Mouse (Mus musculus): ENCODE results near the gene Ccdc92b.

Gene Ccdc92b

GRCm38 (mm10) chr11:74668971-74669370 is 49.6 kb downstream of the Ccdc92b start:
- in situ Hi-C loops (cut with MboI; ENCODE audit: low pct_unique_long_range_greater_than_20kb in 1 of 2, low sequenced_read_pairs in 2 of 2, unreplicated experiment in 1 of 2): loop anchor here in 1 of 2 experiments (25.0 kb wide), 1 partner anchor 818 kb away; the partner anchor contains the start of gene Prpf8

DNA sequence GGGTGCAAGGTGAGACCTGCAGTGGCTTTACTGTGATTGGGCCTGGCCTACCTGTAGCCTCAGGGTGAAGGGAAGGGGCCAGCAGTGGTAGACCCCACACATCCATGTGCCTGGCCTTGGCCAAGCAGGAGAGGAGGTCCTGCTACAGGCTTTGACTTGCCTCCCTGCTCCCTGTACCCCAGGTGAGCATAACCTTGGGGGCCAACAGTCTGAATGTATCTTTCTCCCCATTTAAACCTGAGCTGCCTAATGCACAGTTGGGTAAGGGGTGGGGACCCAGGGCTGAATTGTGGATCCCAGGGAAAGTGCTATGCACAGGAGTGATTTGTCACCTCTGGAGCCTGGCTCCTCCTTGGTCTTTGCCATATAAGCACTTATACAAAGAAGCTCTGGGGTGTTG is 50.7 kb downstream of the Ccdc92b start:
- in situ Hi-C loops (cut with MboI; ENCODE audit: low pct_unique_long_range_greater_than_20kb in 1 of 2, low sequenced_read_pairs in 2 of 2, unreplicated experiment in 1 of 2): loop anchor here in 1 of 2 experiments (25.0 kb wide), 1 partner anchor 817 kb away; the partner anchor contains the start of gene Prpf8

DNA sequence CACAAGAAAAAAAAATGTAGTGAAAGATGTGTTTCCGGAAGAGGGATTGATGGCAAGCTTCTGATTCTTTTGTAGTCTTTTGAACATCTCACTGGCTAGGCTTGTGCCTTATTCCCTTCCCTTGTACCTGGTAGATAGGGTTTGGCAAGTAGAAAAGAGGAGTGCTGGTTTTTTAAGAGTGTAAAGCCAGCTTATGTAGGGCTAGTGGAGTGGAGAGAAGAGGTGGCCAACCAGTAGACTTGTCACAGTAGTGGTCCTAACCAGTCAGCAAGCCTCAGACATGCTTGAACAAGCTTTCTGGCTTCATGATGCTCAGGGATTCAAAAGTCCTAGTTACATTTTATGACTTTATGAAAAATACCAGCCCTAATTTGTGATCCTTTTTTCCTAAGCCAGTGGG is 51.6 kb downstream of the Ccdc92b start:
- in situ Hi-C loops (cut with MboI; ENCODE audit: low pct_unique_long_range_greater_than_20kb in 1 of 2, low sequenced_read_pairs in 2 of 2, unreplicated experiment in 1 of 2): loop anchor here in 1 of 2 experiments (25.0 kb wide), 1 partner anchor 816 kb away; the partner anchor contains the start of gene Prpf8

- in situ Hi-C loops (cut with MboI; ENCODE audit: low pct_unique_long_range_greater_than_20kb in 1 of 2, low sequenced_read_pairs in 2 of 2, unreplicated experiment in 1 of 2): loop anchor here in 1 of 2 experiments (25.0 kb wide), 1 partner anchor 815 kb away; the partner anchor contains the start of gene Prpf8
Observed at GRCm38 (mm10) chr11:74671839-74672238, 52.4 kb downstream of the Ccdc92b start.

DNA sequence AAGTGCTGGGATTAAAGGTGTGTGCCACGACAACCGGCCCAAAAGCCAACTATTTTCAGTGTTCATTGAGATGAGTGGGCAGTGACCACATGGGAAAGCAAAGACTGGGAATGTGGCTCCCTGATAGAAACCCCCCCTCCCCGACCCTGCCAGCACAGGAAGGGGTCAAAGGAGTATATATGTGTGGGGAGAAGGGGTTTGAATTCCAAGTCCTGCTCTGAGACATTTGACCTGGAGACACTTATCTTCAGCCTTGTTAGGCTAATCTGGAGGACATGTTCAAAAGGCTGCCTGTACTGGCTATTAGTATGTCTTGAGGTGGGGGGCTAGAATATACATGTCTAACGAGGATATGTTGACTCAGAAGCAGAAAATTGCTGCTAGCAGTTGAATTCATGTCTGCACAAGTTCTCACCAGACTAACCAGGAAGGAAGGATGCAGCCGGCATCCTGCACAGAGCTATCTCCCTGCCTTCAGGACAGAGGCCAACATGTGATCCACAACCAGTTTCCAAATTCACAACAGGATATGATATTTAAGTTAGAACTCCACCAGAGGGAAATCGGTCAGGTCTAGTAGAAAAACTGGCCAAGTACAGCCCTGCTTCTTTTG is 53.6 kb downstream of the Ccdc92b start:
- in situ Hi-C loops (cut with MboI; ENCODE audit: low pct_unique_long_range_greater_than_20kb in 1 of 2, low sequenced_read_pairs in 2 of 2, unreplicated experiment in 1 of 2): loop anchor here in 1 of 2 experiments (25.0 kb wide), 1 partner anchor 814 kb away; the partner anchor contains the start of gene Prpf8

DNA sequence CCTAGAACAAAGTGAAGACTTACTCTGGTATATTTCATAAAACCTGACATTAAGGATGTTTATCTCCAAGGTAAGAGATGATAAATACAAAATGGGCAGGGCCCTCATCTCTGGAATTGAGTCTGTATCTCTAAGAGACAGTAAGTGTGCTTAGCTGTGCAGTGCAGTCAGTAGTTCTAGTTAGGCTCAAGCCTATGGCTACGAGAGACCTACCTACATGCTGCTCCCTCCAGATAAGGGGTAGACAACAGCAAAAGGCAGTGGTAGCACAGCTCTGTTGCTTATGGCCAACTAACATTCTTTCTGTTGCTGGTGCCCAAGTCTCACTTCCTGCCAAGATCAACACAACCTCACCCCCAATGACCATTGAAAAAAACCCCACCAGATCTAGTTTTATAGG is 54.2 kb downstream of the Ccdc92b start:
- in situ Hi-C loops (cut with MboI; ENCODE audit: low pct_unique_long_range_greater_than_20kb in 1 of 2, low sequenced_read_pairs in 2 of 2, unreplicated experiment in 1 of 2): loop anchor here in 1 of 2 experiments (25.0 kb wide), 1 partner anchor 814 kb away; the partner anchor contains the start of gene Prpf8

DNA sequence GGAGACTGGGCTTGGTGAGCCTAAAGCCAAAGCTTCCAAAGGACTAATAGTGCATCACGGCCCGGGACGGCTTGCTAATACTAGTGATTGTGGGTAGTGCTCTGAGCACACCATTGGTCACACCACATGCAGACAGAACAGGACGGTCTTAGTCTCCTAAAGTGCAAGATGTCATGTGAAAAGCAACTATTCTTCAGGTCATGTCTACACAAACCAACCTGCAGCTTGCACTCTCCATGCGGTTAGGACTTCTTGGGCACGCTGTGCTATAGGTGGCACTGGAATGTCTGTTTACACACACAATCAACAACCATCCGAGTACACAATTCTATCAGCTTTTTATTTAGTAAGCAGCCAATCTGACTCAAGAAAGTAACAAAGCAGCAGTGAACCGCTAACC is 55.3 kb downstream of the Ccdc92b start:
- in situ Hi-C loops (cut with MboI; ENCODE audit: low pct_unique_long_range_greater_than_20kb in 1 of 2, low sequenced_read_pairs in 2 of 2, unreplicated experiment in 1 of 2): loop anchor here in 1 of 2 experiments (25.0 kb wide), 1 partner anchor 813 kb away; the partner anchor contains the start of gene Prpf8

- in situ Hi-C loops (cut with MboI; ENCODE audit: low pct_unique_long_range_greater_than_20kb in 1 of 2, low sequenced_read_pairs in 2 of 2, unreplicated experiment in 1 of 2): no loop called here
Observed at GRCm38 (mm10) chr11:74675156-74675555, 55.8 kb downstream of the Ccdc92b start.
